Mouse (Mus musculus) midbrain, embryonic 14.5 days (tissue): ENCODE measurements around the gene Slc15a2. TPM values are rescaled to one million over a fixed set of nuclear protein-coding genes. Genes with fewer than 3 reads are reported as not detected.

Experiments used
- microRNA-seq: library from miRNA; unstranded; fragments of <30 nt; microRNA quantifications from one replicate; pipeline ENCODE4, GENCODE M21; 2016
- polyA plus RNA-seq: library from polyadenylated mRNA; unstranded; fragments of >200 nt; fragmentation: Nextera tagmentation; extraction: Ambion mirVana; gene quantifications from 2 replicates; pipeline ENCODE4 v1.2.1, GENCODE M21; 2014

Slc15a2 gene
- polyA plus RNA-seq, 1 experiment from 2014 or later = 9.2 TPM

Small RNA genes lying within 50 kb of the gene (microRNA-seq; reads per million reads assigned to microRNA genes)
- not detected for gene Gm22617

Other genes starting within 250 kb of the Slc15a2 start
- gene Casr, start 222.8 kb downstream of the Slc15a2 start, polyA plus RNA-seq = 0.05 and 0.23 TPM in 2 replicates
- 0.47 and 2.0 TPM in 2 replicates for gene Cd86, start 118.9 kb downstream of the Slc15a2 start, polyA plus RNA-seq
- gene Ildr1, start 91.0 kb downstream of the Slc15a2 start, polyA plus RNA-seq = 0.16 and 0.26 TPM in 2 replicates
- 61.6 and 65.5 TPM in 2 replicates for gene Iqcb1, start 43.4 kb upstream of the Slc15a2 start, polyA plus RNA-seq
- 0.38 and 0.45 TPM in 2 replicates for gene Eaf2, start 90.0 kb upstream of the Slc15a2 start, polyA plus RNA-seq
- 88.6 and 92.5 TPM in 2 replicates for gene Golgb1, start 90.2 kb upstream of the Slc15a2 start, polyA plus RNA-seq
- 0.84 and 1.3 TPM in 2 replicates for gene Hcls1, start 150.0 kb upstream of the Slc15a2 start, polyA plus RNA-seq
- gene Fbxo40, start 205.5 kb upstream of the Slc15a2 start, polyA plus RNA-seq = not detected in 2 replicates
- 2.5 and 3.4 TPM in 2 replicates for gene Polq, start 226.8 kb upstream of the Slc15a2 start, polyA plus RNA-seq